Mouse (Mus musculus): ENCODE measurements around the gene Rab5if.
"Not testable (repeated sequence)": the region's sequence is repeated elsewhere in the genome, so short reads cannot be mapped to it uniquely, and the experiment has no call there.

Rab5if gene

DNA sequence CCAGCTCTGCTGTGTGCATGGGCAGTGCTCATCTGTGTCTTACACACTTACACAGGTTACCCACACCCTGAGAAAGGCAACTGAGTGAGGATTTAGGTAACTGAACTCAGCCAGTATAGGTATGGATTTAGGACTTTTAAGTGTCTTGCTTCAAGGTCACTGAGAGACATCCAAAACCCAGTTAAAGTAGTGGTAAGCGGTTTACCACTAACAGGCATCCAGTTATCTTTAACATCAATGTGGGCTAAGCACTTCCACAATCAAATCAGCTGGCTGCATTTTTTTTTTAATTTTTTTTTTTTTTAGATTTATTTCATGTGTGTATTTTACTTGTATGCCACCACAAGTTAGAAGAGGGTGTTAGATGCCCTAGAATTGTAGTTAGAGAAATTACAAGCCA, 6.6 kb upstream of the Rab5if start:
- DNase-seq = no peak

DNA sequence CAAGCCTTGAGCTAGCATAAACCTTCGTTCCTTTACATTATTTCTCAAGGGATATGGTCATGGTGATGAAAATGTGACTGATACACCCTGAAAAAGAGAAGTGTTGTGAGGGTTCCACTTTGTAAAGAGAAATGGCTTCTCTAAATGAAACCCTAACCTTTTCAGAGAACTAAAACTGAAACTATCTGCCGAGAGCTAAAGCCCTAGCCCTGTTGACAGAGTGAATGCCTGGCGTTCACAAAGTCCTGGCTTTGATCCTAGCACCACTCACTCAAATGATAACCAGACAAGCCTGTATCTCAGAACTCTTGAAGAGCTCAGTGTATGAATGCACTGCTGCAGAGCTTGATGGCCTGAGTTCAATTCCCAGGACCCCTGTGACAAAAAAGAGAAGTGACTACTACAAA, 5.5 kb upstream of the Rab5if start:
- no peak for DNase-seq

DNA sequence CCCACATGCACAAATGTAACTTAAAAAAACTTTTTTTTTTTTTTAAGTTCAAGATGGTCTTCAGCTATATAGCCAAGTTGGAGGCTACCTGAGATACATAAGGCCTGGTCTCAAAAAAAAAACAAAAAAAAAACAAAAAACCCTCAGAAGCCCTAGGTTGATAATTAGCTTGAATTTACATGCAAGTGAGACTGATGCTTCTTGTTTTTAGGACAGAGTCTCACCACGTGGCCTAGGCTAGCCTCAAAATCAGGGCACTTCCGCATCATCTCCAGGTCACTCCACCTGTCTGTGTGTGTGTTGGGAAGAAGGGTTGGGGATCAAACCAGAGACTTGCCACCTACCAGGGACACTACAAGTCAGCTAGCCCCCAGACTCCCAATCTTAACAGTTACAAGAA, 5.1 kb upstream of the Rab5if start, which contains the start of gene 4930518I15Rik:
TSS of gene 4930518I15Rik (minus strand) at position 112 of the 400 bp plus-strand sequence.
- DNase-seq = no peak

DNA sequence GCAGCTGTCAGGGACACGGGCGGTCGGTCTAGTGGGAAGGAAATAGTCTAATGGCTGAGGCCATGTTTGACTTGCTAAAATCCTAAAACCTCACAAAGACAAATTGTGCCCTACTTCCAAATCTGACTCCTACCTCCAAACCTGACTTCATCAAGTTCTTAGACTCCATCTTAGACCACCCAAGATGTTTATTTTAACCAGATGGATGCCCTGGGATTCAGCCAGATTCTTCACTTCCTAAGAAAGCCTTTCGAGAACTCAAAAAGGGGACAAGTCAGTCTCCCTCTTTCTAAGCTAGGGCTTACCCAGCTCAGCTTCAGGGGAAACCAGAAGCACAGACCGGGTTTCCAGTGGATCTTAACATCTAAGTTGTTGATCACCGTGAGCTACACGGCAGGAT, 4.3 kb upstream of the Rab5if start:
- no peak for DNase-seq

DNA sequence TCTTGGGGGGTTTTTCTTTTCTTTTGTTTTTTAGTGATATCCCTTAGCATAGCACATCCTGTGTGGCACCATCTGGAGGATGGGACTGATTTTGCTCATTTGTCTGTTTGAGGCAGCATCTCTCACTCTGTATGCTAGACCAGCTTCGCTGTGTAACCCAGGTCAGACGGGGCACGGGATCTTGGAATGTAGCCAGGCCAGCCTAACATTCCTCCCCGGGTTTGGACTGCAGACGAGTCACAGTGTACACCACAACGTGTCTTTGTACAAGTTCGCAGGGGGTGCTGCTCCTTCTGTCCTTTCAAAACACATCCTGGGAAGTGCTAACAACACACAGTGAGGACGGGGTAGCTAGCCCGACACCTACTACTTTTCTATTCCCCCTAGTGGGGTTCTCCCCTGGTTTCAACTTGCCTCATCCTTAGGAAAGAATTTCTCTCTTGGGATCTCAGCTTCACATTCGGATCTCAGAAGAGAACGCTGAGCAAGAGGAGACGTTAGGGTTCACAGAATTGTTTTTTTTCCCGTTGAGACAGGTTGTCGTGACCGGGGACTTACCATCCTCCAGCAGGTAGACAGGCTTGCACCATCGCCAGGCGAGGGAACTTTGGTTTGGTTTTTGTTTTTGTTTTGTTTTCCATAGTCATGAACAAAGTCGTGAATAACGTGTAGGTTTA, 749 bp upstream of the Rab5if start:
- peak; percentile 72 for DNase-seq

DNA sequence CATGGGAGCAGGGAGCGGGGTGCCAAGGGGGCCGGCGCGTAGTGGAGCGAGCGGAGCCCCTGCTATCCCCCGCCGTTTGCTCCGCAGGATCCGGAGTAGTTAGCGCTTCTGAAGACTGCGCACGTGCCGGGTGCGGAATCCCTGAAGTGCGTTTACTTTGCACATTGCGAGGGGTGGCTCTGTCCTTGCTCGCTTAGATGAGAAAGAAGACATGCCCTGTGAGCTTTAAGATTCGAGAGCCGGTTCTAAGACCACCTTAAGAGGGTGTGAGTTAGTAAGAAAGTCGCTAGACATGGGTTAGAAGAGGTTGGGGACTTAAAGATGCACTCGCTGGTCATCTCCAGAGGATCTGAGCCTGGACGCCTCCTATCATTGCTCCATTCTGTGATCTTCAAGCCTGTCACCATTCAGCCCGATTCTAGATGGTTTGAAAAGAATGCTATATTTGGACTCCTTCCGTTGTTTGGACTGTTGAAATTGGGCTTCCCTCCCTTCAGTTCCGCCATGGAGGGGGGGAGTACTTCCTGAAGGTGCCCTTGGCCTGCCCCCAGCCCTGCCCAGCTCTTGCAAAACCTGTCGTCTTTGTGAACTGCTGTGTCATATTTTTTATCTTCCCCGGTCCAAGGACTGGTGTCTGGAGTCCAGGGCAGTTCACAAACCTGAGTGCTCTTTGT, 696 bp downstream of the Rab5if start:
- DNase-seq = peak; percentile 64

DNA sequence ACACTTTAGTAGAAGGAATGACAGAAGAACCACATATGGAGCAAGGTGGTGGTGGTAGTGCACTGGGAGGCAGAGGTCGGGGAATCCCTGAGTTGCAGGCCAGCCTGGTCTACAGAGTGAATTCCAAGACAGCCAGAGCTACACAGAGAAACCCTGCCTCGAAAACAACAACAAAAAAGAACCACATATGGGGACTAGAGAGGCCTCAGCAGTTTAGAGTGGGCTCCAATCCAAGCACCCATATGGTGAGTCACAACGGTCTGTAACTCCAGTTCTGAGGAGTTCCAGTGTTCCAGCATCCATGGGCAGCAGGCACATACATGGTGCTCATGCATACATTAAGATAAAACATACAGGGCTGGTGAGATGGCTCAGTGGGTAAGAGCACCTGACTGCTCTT, 1.6 kb downstream of the Rab5if start:
- no peak for DNase-seq

DNA sequence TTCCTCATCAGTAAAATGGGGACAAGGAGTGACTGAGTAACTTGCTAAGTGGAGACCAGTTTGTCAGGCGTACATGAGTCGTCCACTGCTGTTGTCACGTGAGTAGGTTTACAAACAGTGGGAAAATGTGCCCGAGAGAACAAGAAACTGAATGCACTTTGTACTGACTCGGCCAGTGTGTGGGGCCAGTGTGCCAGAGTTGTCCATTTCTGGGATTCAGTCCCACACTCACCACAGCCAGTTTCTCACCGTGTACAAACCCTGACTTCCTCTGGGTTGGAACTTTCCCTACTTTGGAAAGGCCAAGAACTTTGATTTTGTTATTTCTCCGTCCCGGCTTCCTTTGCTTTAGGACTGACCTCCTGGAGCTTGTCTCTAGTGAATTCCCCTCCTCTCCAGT, 6.1 kb downstream of the Rab5if start:
- DNase-seq = peak; percentile 39

DNA sequence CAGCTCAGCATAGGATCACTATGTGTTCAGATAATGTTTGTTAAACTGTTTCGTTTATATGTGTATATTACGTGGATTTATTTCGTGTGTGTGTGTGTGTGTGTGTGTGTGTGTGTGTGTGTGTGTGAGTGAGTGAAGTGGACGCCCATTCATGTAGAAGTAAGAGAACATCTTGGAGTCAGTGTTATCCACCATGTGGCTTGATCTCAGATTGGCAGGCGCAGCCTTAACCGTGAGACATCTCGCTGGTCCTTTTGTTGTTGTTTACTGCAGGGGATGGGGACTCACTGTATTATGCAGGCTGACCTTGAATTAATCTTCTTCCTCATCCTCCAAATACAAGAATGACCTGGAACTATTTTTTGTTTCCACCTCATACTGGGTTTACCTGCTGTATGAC, 6.6 kb downstream of the Rab5if start:
- no peak for DNase-seq

DNA sequence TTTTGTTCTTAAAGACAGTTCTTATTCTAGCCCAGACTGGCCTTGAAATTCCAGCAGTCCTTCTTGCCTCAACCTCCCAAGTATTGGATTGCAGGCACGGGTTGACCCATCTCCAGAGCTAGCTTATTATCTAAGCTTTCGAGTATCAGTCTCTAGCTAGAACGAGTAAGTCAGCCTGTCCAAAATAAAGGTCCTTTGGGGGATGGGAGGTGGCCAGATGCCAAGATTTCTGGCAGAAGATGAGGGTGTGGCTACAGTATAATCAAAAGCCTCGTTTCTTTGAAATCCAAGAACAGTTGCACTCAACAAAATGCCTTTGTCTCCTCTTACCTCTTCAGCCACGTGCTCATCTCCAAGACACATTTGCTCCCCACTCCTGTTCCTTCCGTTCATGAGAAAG, 7.6 kb downstream of the Rab5if start:
- peak; percentile 60 for DNase-seq

DNA sequence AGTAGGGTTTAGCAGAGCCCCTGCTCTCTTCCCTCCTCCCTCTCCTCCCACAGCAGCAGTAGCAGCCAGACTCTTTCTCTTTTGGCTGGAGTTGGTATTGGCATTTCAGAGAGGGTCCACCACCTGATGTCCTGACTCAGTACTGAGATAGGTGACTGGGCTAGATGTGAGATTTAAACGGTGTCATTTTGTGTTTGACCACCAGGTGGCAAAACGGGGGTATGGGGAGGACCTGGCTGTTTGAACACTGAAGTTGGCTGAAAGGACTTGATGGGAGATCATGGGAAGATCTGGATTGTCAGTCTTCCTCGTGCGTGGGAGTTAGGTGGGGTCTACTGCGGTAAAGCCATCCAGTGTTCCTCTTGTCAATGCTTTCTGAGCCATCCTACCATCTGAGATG, 10.7 kb downstream of the Rab5if start:
- peak; percentile 60 for DNase-seq

DNA sequence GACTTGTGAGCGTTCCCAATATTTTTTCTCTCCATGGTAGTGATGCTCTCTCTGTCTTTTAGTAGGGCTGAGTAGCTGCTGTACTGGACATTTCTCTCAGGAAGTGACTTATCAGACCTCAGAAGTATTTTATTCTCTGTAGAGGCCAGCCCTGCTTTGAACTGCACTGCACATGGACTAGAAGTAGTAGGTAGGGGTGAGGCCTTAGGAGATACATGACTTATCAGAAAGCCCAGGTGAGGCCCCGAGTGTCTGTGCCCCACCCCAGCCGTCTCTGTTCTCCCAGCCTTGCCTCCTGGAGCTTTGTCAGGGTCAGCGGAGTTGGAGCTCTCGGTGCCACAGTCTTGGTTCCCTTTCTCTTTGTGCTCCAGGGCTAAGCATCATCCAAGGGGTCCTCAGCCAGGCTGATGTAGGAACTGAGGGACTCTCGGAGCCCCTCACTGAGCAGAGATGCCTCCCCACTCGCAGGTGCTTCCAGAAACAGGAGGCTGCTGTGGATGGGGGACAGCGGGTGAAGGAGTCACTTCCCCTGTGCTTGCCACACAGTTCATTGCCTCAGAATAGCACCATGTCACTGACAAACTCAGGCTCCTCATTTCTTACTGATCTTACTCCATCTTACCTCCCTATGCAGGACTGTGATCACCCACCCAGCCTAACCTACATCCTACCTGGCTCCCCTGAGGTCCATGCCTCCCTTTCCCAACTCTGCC, 11.3 kb downstream of the Rab5if start:
- DNase-seq = no peak

DNA sequence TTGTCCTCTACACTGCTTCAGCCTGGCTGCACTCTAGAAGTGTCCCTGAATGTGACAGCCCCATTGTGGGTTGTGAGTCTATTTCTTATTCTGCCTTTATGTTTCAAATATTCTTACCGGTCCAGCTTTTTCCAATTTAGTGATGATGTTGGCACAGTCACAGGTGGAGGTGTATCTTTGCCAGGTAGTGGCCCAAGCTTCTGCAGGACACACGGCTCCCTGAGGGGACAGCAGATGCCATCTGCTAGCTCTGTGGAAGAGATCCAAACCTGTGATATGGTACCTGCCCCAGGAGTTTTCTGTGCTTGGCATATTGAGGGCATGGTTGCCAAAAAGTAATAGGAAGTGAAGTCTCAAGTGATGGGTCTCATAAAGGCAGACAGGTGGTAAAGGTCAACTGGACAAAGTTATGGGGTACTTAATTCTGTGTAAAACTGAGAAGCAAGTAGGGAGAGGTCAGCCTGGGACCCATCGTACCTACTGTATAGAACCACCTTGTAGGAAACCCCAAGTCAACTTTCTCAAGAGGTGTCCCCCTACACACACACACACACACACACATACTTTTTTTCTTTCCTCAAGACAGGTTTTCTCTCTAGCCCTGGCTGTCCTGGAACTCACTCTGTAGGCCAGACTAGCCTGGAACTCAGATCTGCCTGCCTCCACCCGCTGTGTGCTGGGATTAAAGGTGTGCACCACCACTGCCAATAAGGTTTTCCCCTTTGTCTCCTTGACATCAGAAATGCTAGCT, 12.0 kb downstream of the Rab5if start:
- DNase-seq = no peak

DNA sequence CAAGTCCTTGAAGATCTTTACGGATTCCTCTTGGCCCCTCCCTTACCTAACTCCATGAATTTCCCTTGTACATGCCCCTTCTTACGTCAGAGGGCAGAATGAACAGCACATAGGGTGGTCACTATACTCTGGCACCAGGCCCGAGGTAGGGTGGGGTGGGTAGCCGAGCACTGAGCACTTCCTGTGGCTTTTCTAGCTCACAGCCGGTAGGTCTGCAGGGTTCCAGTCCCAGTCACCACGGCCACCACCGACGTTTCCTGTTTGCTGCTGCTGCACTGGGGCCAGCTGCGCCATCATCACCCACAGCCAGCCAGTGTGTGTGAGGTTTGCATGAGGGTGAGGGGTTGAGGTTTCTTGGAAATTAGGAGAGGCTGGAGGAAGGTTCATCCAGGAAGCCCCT, 14.8 kb downstream of the Rab5if start:
- DNase-seq = peak; percentile 38

DNA sequence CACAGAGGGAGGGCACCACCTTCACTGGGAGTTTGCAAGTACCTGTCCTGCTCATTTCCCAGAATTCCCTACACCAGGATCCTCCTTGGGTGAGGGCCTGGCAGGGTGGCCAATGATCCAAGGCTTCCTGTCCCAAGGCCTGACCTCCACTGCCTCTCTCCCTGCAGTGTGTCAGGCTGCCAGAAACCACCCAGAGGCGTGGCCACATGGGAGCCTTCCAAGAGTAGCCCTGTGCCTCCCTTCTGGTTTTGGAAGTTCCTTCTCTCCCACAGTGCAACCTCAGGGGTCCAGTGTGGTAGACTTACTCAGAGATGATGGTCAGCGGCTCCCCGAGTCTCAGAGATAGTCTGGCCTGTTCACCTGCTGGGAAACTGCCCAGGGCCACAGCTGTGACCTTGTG, 16.6 kb downstream of the Rab5if start:
- DNase-seq = no peak

DNA sequence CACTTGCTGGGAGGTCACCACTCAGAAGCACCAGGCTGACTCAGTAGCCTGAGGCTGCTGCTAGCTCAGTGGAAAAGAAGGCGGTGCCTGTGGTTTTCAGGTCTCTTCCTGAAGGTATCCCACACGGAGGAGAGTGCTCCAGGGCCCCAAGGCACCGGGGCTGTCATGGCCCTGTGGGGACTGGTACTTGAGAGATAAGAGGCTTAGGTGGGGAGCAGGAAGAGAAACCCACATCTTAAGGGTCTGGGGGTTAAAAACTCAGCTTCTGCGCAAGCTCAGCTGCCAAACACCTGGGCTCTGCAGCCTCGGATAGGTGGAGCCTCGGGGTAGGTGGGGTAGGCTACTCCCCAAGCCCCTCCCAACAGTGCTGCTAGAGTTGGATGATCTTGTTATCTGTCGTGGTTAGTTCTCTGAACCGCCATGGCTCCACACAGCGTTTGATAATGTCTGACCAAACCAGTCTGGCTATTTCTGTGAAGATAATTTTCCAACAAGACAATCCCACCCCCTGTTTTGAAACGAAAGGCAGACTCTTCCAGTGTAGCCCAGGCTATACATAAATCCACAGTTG, 19.6 kb downstream of the Rab5if start:
- no peak for DNase-seq

DNA sequence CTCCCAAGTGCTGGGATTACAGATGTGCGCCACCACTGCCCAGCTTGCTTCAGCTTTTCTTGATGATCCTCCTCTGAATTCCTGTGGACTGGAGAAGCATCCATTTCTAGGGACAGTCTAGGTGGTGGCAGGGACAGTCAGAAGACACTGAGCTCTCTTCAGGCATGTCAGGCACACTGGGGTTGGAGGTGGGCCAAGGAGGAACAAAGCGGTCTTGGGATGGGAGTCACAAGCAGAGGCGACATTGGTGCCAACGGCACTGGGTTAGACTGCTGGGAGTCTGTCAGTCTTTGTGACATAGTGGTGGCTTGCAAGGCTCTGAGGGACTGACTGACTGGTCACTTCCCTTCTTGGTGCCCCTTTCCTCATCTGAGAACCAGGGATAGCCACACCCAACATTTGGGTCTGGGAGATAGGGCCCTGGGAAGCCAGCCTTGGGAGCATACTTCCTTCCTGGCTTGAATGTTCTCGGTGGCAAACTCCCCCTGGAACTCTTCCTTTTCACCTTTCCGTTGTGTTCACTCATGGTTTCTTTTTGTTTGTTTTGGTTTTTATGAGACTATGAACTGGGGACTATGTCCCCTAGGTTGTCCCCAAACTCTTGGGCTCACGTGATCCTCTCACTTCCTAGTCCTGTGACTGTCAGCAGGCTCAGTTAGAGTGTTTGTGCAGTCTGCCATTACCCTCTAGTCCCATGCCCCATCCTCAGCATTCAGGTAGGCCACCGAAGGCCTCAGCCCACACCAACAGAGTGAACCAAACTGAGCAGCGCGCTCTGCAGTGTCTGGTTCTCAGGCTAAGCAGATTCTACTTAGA, 21.7 kb downstream of the Rab5if start:
- no peak for DNase-seq

DNA sequence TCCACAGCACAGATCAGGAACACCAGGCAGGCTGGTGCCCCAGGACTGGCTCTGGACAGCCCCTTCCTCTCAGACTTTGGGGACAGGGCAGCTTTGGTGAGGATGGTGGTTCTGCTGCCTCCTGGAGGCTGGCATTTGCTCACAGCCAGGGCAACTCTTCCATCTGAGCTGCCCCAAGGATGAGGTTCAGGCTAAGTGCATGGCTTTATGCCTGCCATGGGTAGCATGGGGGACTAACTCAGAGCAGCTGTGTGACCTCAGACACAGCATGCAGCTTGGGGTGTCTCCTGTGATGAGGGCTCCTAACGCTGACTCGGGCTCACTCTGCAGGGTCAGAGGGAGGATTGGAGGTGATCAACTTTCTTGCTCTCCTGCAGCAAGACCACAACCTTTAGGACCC, 22.7 kb downstream of the Rab5if start:
- not testable (repeated sequence) for DNase-seq

DNA sequence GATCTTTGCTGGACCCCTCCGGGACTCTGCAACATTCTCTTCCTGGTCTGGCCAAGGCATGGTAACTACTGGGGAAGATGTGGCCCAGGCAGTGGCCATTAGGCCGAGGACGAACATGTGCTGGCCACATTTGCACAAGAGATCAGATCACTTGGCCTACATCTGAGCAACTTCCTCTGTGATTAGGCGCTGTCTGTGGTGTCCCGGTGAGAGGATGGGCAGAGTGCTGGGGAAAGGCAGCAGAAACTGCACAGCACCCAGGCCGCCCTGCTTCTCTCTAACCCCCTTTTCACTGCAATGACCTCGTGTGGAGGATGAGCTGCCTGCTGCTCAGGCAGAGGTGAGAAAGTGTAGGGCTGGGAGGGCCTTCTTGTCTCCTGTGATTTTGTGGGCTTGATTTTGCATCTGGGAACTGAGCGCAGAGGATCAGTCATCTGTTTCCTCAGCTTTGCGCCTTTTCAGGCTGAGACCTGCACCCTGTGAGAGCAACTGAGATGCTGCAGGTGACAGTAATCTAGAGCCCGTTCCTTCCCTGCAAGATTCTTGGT, 23.2 kb downstream of the Rab5if start:
- no peak for DNase-seq

DNA sequence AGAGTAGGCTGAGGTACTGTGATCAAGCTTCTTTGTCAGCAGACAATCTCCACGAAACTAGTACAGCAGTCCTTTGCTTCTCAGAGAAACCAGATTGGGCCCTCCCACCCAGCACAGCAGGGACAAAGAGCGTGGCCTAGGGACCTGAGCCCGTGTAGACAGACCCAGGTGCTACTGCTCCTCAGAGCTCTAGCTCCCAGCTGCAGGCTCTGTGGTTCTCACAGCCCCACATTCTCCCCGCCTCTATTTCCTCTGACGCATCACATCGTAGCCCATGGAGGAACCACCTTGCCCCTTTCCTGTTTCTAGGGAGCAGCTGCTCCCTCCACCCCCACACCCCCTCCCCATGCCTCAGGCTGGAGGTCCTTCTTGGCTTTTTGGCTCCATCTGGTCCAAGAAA, 24.1 kb downstream of the Rab5if start, which contains the start of gene Sla2:
TSS of gene Sla2 (minus strand) at position 176 of the 400 bp plus-strand sequence.
- DNase-seq = no peak

DNA sequence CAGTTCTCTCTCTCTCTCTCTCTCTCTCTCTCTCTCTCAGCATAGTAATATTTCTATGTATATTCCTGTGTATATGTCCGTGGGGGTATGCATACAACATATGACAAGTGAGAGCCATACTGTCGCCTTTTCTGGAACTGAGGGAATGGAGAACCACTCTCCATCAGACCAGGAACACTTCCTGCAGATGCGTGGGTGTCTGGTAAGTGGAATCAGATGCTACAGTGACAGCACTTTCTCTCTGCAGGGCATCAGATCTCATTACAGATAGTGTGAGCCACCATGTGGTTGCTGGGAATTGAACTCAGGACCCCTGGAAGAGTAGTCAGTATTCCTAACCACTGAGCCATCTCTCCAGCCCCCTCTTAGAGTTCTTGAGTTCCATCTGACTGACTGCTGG, 25.6 kb downstream of the Rab5if start:
- DNase-seq = no peak

DNA sequence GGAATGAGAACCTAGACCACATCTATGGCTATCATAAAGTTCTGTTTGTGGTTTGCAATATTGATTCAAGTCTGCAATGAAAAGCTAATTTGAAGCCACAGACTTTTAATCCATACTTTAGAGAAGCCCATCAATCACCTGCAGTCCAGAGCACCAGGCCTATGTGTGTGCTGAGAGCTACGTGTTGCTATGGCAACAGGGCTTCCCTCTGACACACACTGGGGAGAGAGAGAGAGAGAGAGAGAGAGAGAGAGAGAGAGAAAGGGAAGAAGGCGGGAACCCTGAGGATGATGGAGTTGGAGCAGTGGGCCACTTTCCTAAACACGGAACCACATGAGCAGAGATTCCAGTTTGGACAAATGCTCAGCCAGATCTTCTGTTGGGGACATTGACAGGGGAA, 29.3 kb downstream of the Rab5if start:
- no peak for DNase-seq

Data from kidney, postnatal 10 days (tissue).